Mouse (Mus musculus): ENCODE measurements around the gene Pnpo.

The Pnpo gene

GRCm38 (mm10) chr11:96902639-96903635 lies 40.8 kb downstream of the Pnpo start:
- DNase-seq: peak; percentile 27

GRCm38 (mm10) chr11:96901332-96901731 lies 42.5 kb downstream of the Pnpo start:
- DNase-seq: no peak

DNA sequence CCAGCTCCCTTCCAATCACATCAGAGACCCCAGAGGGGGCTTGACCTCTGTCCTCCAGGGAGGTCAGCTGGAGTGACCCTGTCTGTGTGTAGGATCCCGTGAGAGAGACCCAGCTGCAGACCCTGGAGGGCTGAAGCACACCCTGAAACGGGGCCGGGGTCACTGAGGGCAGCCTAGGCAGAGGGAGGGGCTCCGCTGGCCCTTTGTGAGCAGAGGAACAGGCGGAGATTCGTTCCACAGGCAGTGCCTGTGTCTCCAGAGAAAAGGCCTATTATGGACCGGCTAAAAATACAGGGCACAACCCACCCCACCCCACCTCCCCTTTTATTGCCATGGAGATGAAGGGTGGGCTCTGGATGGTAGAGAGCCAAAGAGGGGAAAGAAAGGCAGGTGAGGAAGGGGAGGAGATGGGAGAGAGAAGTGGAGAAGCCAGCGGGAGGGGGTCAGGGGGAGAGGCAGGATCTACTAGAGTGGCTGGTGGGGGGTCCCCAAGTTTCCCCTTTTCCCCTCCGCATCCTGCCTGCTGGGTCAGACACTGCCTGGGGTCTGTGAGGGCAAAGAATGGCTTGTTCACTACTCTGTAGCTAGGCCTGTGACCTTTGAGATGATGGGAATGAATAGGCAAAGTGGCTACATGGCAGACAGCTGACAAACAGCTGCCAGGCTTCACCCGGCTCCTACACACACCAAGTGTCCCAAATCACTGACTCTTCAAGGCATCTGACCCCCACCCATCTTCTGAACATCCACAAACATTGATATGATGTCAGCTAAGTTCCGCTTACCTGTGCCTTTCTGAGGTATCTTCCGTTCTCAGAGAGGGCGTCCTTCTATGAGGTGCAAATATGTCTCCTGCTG lies 44.1 kb downstream of the Pnpo start:
- peak; percentile 32 for DNase-seq

- no peak for DNase-seq
Observed at GRCm38 (mm10) chr11:96895886-96896285, 47.9 kb downstream of the Pnpo start.

GRCm38 (mm10) chr11:96893203-96893842 lies 50.5 kb downstream of the Pnpo start:
- DNase-seq: no peak

- no peak for DNase-seq
Observed at GRCm38 (mm10) chr11:96891784-96892527, 51.8 kb downstream of the Pnpo start.

All from lung, postnatal 36 days (tissue).